Mouse (Mus musculus): Measurements from ENCODE around the gene Recql5. TPM values are rescaled to one million over a fixed set of nuclear protein-coding genes. Genes with fewer than 3 reads are reported as not detected.

Recql5 gene
- polyA plus RNA-seq, 1 experiment from 2014 or later: 22.9 TPM

DNA sequence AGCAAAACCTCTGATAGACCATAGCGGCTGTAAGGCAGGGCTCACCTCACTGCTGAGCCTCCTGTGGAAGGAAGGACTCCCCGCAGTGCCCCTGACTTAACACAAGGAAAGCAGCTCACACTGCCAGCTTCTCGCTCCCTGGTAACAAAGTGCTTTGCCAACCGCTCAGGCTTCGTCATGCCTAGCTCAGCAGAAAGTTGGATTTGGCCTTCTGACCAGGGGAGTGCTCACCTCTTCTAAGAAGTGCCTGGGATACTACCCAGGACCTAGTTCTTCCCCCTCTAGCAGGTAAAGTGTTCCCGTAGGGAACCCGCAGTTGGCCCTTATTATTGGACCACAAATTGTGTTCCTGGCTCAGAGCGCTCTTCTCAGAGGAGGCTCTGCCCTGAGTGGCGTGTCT lies 25.7 kb upstream of the Recql5 start:
- Histone ChIP-seq H3K4me2 (no peak overlapping the region), H3K9ac (no peak overlapping the region), H3K27me3 (no peaks in the 10 kb centered on the region), H3K4me1 (peaks cover 26% of the 10 kb centered on the region), H3K4me3 (no peak overlapping the region), H3K36me3 (peaks cover 83% of the 10 kb centered on the region), H3K9me3 (no peaks in the 10 kb centered on the region), H3K27ac (no peak overlapping the region)
- WGBS: 98% methylated on average over 9 of the region's 9 CpGs
- no peak for ATAC-seq (ENCODE audit: insufficient number of reproducible peaks, insufficient read depth, low FRiP score, low TSS enrichment, low read depth)

DNA sequence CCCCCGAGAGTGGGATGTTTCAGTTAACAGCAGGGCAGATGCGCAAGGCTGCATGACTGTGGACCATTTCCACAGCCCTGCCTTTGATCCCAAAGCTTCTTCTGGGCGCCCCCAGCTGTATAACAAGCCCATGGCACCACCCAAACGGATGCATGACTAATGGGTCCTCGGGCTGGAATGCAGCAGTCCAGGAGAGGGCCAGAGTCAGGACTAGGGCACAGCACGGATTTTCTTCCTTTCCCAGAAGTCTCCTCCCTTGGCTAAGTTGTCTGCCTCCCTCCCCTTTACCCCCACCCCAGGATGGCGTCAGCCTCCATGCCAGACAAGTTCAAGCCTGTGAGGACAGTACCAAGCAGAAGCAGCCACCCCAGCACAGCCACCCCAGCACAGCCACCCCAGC lies 24.7 kb upstream of the Recql5 start:
- Histone ChIP-seq H3K9ac (0 out of 2 replicates have a peak overlapping the region, but pooled peaks have one; percentile 32), H3K9me3 (no peaks in the 10 kb centered on the region), H3K36me3 (peaks cover 81% of the 10 kb centered on the region), H3K4me1 (peaks cover 26% of the 10 kb centered on the region), H3K4me3 (no peak overlapping the region), H3K4me2 (no peak overlapping the region), H3K27ac (peak overlapping the region; percentile 82; the same call in 1 of the 2 replicates), H3K27me3 (no peaks in the 10 kb centered on the region)
- 49% methylated on average over 7 of the region's 7 CpGs for WGBS
- no peak for ATAC-seq (ENCODE audit: insufficient number of reproducible peaks, insufficient read depth, low FRiP score, low TSS enrichment, low read depth)

DNA sequence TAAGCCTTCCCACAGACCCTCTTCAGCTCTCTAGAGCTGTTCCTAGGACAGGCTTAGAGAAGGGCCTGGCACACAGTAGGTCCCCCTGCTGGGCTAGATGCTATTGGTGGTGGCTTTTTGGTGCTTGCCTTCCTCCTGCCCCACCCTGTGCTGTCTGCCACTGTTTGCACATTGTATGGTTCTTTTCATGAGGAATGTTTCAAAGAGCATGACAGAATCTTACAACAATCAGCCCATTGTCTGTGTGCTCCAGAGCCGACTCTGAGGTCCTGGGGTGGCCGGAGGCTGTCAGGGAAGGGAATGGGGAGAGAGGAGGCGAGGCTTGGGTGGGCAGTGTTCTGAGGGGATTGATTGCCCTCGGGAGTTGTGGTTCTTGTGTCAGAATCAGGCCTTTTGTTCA lies 23.2 kb upstream of the Recql5 start:
- no peak overlapping the region for H3K4me2 ChIP-seq
- peaks cover 26% of the 10 kb centered on the region for H3K4me1 ChIP-seq
- peak overlapping the region; percentile 82 for H3K27ac ChIP-seq
- H3K9me3 ChIP-seq: no peaks in the 10 kb centered on the region
- WGBS: 32% methylated on average over 4 of the region's 4 CpGs
- no peak; the same call in 1 of the 2 replicates for ATAC-seq (ENCODE audit: insufficient number of reproducible peaks, insufficient read depth, low FRiP score, low TSS enrichment, low read depth)
- H3K4me3 ChIP-seq: no peak overlapping the region
- no peaks in the 10 kb centered on the region for H3K27me3 ChIP-seq
- H3K9ac ChIP-seq: 0 out of 2 replicates have a peak overlapping the region, but pooled peaks have one; percentile 0
- peaks cover 81% of the 10 kb centered on the region for H3K36me3 ChIP-seq

DNA sequence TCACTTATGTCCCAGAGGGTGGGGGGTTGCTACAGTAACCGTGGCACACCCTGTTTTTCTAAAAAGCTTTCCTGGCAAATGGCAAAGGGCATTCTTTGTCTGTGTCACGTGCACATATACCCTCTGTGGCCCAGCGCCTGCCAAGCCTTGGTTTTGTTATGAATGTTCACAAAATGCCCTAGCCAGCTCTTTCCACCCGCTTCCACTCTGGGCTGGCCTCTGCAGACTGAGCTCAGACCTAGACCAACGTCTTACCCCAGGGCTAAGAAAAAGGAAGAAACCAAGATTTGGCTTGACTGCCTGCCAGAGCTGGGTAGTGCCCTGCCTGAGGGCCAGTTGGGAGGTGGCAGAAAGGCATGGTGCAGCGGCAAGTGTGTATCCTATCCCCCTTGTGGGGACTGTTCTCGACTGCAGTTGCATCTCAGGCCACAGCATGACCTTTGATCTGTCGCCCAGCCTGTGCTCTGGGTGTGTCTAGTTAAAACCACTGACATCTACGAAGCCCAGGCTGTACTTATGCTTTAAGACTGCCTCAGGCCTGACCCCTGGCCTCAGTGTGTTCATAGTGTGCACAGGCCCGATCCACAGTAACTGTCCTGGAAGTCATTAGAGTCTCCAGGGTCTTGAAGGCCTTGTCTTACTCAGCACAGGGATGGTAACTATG lies 22.1 kb upstream of the Recql5 start:
- Histone ChIP-seq H3K27me3 (no peaks in the 10 kb centered on the region), H3K36me3 (peaks cover 81% of the 10 kb centered on the region), H3K9ac (no peak overlapping the region), H3K4me2 (no peak overlapping the region), H3K4me3 (no peak overlapping the region), H3K27ac (0 out of 2 replicates have a peak overlapping the region, but pooled peaks have one; percentile 82), H3K9me3 (no peaks in the 10 kb centered on the region), H3K4me1 (peaks cover 26% of the 10 kb centered on the region)
- 46% methylated on average over 10 of the region's 10 CpGs for WGBS
- no peak for ATAC-seq (ENCODE audit: insufficient number of reproducible peaks, insufficient read depth, low FRiP score, low TSS enrichment, low read depth)

DNA sequence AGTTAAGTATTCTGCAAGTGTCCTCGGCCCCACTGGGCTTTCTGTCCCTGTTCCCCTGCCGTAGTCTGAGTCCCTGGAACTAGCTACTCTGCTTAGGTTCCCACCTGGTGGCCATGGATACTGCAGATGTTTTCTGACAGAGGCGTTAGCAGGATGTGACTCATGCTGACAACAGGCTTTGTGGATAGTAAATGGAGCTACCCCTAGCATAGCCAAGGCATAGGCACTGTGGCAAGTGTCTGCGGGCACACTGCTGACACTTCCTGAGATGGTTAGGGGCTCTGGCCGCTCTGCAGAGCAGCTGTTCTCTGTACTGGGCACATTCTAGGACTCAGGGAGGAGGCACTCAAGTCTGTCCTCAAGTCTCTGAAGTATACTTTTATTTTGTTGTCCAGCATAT lies 21.4 kb upstream of the Recql5 start:
- H3K36me3 ChIP-seq: peaks cover 80% of the 10 kb centered on the region

DNA sequence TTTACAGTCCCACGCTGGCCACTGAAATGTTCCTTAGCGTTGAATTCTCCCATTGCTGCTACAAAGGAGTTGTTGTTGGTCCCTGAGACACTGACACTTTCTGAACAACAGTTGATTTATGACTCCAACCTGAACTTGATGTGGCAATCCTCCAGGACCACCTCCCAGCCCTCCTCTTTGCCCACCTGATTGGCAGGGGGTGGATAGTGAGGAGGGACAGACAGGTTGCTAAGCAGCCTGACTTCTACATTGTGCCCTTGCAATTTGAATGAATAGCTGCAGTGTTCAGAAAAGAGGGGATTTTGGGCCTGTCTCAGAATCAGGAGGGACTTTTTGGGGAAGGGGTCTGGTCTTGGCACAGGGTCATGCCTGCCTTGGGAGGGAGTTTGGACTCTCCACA lies 17.4 kb upstream of the Recql5 start:
- Histone ChIP-seq H3K9ac (no peak overlapping the region), H3K27me3 (no peaks in the 10 kb centered on the region), H3K4me2 (no peak overlapping the region), H3K36me3 (peaks cover 90% of the 10 kb centered on the region), H3K4me3 (no peak overlapping the region), H3K9me3 (no peaks in the 10 kb centered on the region), H3K4me1 (peaks cover 10% of the 10 kb centered on the region; the same call in 1 of the 2 replicates), H3K27ac (peak overlapping the region; percentile 44; the same call in 1 of the 2 replicates)
- 86% methylated on average over 2 of the region's 2 CpGs for WGBS
- no peak for ATAC-seq (ENCODE audit: insufficient number of reproducible peaks, insufficient read depth, low FRiP score, low TSS enrichment, low read depth)

More for the DNA sequence above, 21.4 kb upstream of the Recql5 start:
- no peak for ATAC-seq (ENCODE audit: insufficient number of reproducible peaks, insufficient read depth, low FRiP score, low TSS enrichment, low read depth)
- H3K27me3 ChIP-seq: no peaks in the 10 kb centered on the region
- H3K4me1 ChIP-seq: peaks cover 26% of the 10 kb centered on the region
- H3K4me2 ChIP-seq: no peak overlapping the region
- H3K4me3 ChIP-seq: no peak overlapping the region
- H3K27ac ChIP-seq: peak overlapping the region; percentile 44; the same call in 1 of the 2 replicates
- H3K9me3 ChIP-seq: no peaks in the 10 kb centered on the region
- no peak overlapping the region for H3K9ac ChIP-seq
- WGBS: 84% methylated on average over 5 of the region's 5 CpGs

DNA sequence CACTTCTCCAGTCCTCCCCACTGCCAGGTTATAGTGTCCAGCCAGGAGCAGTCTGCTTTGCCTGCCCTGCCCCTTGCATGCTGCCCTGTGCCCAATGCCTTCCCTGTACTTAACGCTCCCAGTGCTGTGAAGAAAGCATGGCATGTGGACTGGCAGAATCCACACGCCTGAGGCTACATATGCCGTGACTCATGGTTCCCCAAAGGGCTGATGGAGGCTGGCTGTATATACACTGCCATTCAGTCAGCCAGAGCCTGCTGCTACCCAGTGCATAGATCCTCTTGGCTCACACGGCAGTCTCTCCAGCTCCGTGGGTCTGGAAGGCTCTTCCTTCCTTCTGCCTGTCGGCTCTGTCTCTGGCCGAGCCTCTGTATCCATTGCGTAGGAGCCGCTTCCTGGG lies 15.0 kb upstream of the Recql5 start:
- ATAC-seq (ENCODE audit: insufficient number of reproducible peaks, insufficient read depth, low FRiP score, low TSS enrichment, low read depth): no peak
- Histone ChIP-seq H3K4me3 (no peak overlapping the region), H3K27me3 (no peaks in the 10 kb centered on the region), H3K4me2 (no peak overlapping the region), H3K27ac (no peak overlapping the region), H3K36me3 (peaks cover 90% of the 10 kb centered on the region), H3K9ac (no peak overlapping the region), H3K4me1 (no peaks in the 10 kb centered on the region), H3K9me3 (no peaks in the 10 kb centered on the region)
- WGBS: 86% methylated on average over 9 of the region's 9 CpGs

DNA sequence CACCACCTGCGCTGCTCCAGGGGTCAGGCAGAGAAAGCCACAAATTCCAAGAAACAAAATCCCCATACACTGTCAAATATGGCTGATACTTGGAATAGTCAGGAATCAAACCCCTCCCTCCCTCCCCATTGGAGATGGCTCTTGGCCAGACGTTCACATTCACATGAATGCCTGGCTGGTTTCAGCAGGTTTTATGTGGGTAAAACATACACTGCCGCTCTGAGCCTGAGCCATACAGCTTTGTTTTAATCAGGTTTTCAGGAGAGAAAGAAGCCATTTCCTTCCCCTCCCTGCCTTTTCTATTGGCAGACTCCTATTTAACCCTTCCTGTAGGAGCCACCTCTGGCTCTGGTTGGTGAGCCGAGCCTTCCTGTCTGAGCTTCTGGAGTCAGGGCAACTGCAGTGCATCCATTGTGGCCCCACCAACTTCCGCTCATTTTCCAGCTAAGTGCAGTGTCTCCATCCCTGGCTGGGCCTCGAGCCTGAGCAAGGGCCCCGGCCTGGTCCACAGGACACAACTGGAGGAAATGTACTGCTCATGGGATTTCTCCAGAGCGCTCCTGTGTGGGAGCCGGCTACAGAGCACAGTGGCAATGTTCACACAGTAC lies 13.0 kb upstream of the Recql5 start:
- no peaks in the 10 kb centered on the region for H3K27me3 ChIP-seq
- H3K27ac ChIP-seq: peak overlapping the region; percentile 74
- 80% methylated on average over 9 of the region's 9 CpGs for WGBS
- no peaks in the 10 kb centered on the region for H3K4me1 ChIP-seq
- H3K9ac ChIP-seq: no peak overlapping the region
- ATAC-seq (ENCODE audit: insufficient number of reproducible peaks, insufficient read depth, low FRiP score, low TSS enrichment, low read depth): no peak
- no peak overlapping the region for H3K4me3 ChIP-seq
- no peaks in the 10 kb centered on the region for H3K9me3 ChIP-seq
- no peak overlapping the region for H3K4me2 ChIP-seq
- peaks cover 85% of the 10 kb centered on the region for H3K36me3 ChIP-seq

DNA sequence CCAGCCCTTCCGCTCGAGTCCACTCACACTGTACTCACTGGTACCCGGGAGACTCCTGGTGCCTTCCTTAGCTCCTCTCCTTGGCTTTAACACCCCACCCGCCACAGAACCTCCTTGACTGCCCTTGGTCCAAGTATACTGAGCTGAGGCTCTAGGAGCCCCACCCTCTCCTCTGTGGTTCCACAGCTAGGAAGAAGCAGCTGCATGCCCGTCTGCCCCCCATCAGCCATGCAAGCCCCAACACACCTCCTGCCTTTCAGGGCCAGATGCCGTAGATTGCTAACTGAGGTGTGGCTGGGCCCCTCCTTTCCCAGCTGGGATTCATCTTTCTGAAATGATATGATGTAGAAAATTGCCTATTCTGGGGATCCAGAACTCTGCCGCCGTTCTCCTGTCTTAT lies 12.0 kb upstream of the Recql5 start:
- Histone ChIP-seq H3K9ac (0 out of 2 replicates have a peak overlapping the region, but pooled peaks have one; percentile 27), H3K9me3 (no peaks in the 10 kb centered on the region), H3K4me3 (no peak overlapping the region), H3K27ac (peak overlapping the region; percentile 69), H3K36me3 (peaks cover 87% of the 10 kb centered on the region), H3K27me3 (no peaks in the 10 kb centered on the region), H3K4me2 (no peak overlapping the region; the same call in 1 of the 2 replicates), H3K4me1 (no peaks in the 10 kb centered on the region)
- no peak for ATAC-seq (ENCODE audit: insufficient number of reproducible peaks, insufficient read depth, low FRiP score, low TSS enrichment, low read depth)
- 69% methylated on average over 8 of the region's 8 CpGs for WGBS

DNA sequence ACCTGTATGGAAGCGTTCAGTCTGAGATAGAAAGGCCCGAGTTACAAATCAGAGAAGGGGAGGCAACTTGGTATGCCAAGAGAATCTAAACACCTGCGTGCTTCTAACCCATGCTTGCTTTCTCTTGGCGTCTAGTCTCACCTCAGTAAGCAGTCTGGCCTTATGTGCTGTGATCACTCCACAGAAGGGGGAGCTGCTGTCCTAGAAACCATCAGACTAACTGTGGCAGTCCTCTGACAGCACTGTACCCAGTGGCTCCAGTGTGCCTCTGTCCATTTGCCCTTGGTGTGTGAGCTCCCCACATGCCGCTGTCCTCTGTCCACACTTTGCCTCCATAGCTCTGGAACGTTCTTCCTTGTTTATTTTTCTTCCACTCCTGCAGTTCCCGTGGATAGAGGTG lies 8.7 kb upstream of the Recql5 start:
- Histone ChIP-seq H3K4me3 (no peak overlapping the region), H3K9ac (no peak overlapping the region), H3K36me3 (peaks cover 90% of the 10 kb centered on the region), H3K27me3 (no peaks in the 10 kb centered on the region), H3K4me2 (no peak overlapping the region), H3K9me3 (no peaks in the 10 kb centered on the region), H3K27ac (no peak overlapping the region), H3K4me1 (no peaks in the 10 kb centered on the region)
- ATAC-seq (ENCODE audit: insufficient number of reproducible peaks, insufficient read depth, low FRiP score, low TSS enrichment, low read depth): no peak
- WGBS: 84% methylated on average over 7 of the region's 7 CpGs

DNA sequence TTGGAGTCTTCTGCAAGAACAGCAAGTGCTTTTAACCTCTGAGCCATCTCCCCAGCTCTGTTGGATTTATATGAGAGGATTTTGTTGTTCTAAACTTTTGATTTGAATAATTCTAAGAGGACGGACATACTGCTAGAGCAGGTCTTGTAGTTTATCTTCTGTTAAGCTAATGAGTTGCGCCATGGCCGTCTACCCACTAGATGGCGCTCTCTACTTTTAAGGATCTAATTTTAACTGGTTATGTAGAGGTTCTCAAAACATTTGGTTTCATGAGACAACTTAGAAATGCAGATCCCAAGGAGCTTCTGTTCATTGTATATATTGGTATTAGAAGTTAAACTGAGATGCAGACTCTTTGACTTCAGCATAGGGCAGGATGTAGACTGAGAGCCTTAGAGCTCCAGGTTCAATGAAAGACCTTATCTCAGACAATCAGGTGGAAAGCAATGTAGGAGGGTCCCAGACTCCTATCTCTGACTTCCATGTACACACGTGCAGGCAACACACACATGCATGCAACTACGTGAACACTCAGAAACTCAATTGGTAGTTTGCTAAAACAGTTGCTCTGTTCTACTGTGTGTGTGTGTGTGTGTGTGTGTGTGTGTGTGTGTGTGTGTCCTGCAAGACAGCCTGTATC lies 6.5 kb upstream of the Recql5 start:
- no peaks in the 10 kb centered on the region for H3K9me3 ChIP-seq
- no peak overlapping the region for H3K4me3 ChIP-seq
- ATAC-seq (ENCODE audit: insufficient number of reproducible peaks, insufficient read depth, low FRiP score, low TSS enrichment, low read depth): no peak
- H3K4me2 ChIP-seq: no peak overlapping the region
- H3K4me1 ChIP-seq: peaks cover 1% of the 10 kb centered on the region; the same call in 1 of the 2 replicates
- no peak overlapping the region for H3K9ac ChIP-seq
- H3K36me3 ChIP-seq: peaks cover 79% of the 10 kb centered on the region
- WGBS: 39% methylated on average over 6 of the region's 6 CpGs
- H3K27ac ChIP-seq: no peak overlapping the region
- no peaks in the 10 kb centered on the region for H3K27me3 ChIP-seq

All from embryonic facial prominence, embryonic 13.5 days (tissue).